Mouse (Mus musculus): Measurements from ENCODE around the gene Otog.

- TF ChIP-seq POLR2A (IDR thresholded peaks at IDR 0.05; ENCODE audit: low read depth, low read length) (no peak), CTCF (IDR thresholded peaks at IDR 0.05; ENCODE audit: borderline replicate concordance, insufficient read depth, low read length) (no peak)
Observed at GRCm38 (mm10) chr7:46286391-46286790, 45.6 kb downstream of the Otog start.

All from embryonic fibroblast, embryonic 13.5 days (primary cell).